Mouse (Mus musculus) liver, adult 2 months (tissue): Measurements from ENCODE around the gene Rcbtb2.

Source experiments
- CTCF ChIP-seq: fragments of 200-500 bp; IDR thresholded peaks from 2 replicates; pipeline ENCODE4 v1.5.1; 2011; ENCODE audit warnings: low read depth, low read length, control low read depth
- POLR2A ChIP-seq: fragments of 200-500 bp; IDR thresholded peaks from 2 replicates; pipeline ENCODE4 v1.6.1; 2011; ENCODE audit warnings: low read length, control low read depth; ENCODE audit not compliant: insufficient read depth; ENCODE audit errors: extremely low read depth

- TF ChIP-seq CTCF: no peak
- no peak for TF ChIP-seq POLR2A
Measured at GRCm38 (mm10) chr14:73165136-73165535, 42.3 kb downstream of the Rcbtb2 start.
